Mouse (Mus musculus) frontal cortex, adult (tissue): ENCODE data around the gene Kcna7.
A peak's percentile ranks its signal among the peaks of the same experiment; 100 is the strongest.

Experiments
- ATAC-seq: cut with Nextera tagmentation; 2 replicates; pipeline ENCODE4 v1.9.2; 2017; ENCODE audit warnings: mild to moderate bottlenecking, moderate library complexity, mixed read lengths; ENCODE audit not compliant: low TSS enrichment

Kcna7 gene

GRCm38 (mm10) chr7:45458748-45459563, 53.5 kb downstream of the Kcna7 start:
- peak; percentile 43 for ATAC-seq
